In the genomic region with DNA sequence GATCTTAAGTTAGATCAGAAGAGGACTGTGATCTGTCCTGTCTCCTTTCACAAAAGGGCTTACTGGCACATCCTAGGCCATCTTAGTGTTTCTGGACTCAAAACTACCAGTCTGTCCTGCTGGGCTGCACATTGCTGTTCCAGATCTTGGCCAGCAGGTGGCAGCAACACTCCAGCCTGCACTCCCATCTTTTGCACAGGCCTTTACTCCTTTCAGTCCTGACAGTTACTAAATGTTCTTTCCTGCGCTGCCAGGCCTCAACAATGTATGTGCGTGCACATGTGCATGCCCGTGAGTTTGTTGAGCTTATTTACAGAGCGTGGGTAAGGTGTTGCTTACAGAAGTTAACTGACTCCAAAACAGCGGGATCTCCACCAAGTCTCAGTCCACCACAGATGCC, we compare ENCODE assay signal across 9 mouse cellular contexts. TPM values are rescaled to one million over a fixed set of nuclear protein-coding genes. Genes with fewer than 3 reads are reported as not detected.
DNase-seq lines count a peak whose midpoint lies in the region; ATAC-seq lines count a peak whose summit lies in the region.
"Had no signal": no experiment of that assay in that cellular context is flagged by ENCODE, and none has a peak within 500 bp of the region (broad histone marks: within the 10 kb centered on the region; RNA-seq: fewer than 3 reads in every experiment).

No protein-coding gene starts in this region.

- H3K9me3 ChIP-seq in embryonic facial prominence, embryonic 12.5 days = no peaks in the 10 kb centered on the region
- no peaks in the 10 kb centered on the region for H3K9me3 ChIP-seq in heart, embryonic 10.5 days
- H3K9me3 ChIP-seq in liver, embryonic 12.5 days (replicated peaks) = no peaks in the 10 kb centered on the region
- H3K9me3 ChIP-seq in neural tube, embryonic 13.5 days = no peaks in the 10 kb centered on the region
- H3K9me3 ChIP-seq: heart, embryonic 13.5 days had no signal

- peaks cover 16% of the 10 kb centered on the region for H3K36me3 ChIP-seq in embryonic facial prominence, embryonic 12.5 days
- H3K36me3 ChIP-seq in heart, embryonic 10.5 days = peaks cover 7% of the 10 kb centered on the region; the same call in 1 of the 2 replicates
- 0 out of 2 replicates have a peak, but pooled peaks cover 4% of the 10 kb centered on the region for H3K36me3 ChIP-seq in liver, embryonic 12.5 days
- peaks cover 29% of the 10 kb centered on the region for H3K36me3 ChIP-seq in neural tube, embryonic 13.5 days

- H3K4me1 ChIP-seq in embryonic facial prominence, embryonic 12.5 days = peaks cover under 1% of the 10 kb centered on the region; the same call in 1 of the 2 replicates
- peaks cover 2% of the 10 kb centered on the region; the same call in 1 of the 2 replicates for H3K4me1 ChIP-seq in heart, embryonic 10.5 days
- 0 out of 2 replicates have a peak, but pooled peaks cover 3% of the 10 kb centered on the region for H3K4me1 ChIP-seq in liver, embryonic 12.5 days
- H3K4me1 ChIP-seq in neural tube, embryonic 13.5 days (replicated peaks) = peaks cover 4% of the 10 kb centered on the region; the same call in 1 of the 2 replicates

- ATAC-seq in CD4-positive, CD25-positive, alpha-beta regulatory T cell, adult 4 months = peak; percentile 80
- ATAC-seq in embryonic facial prominence, embryonic 12.5 days (ENCODE audit: insufficient number of reproducible peaks, insufficient read depth, low FRiP score, low TSS enrichment) = no peak
- ATAC-seq in liver, embryonic 12.5 days = peak; percentile 31; the same call in 1 of the 2 replicates
- peak; percentile 60 for ATAC-seq in neural tube, embryonic 13.5 days (ENCODE audit: low read depth)

- H3K4me3 ChIP-seq in embryonic facial prominence, embryonic 12.5 days = no peak overlapping the region
- no peak overlapping the region for H3K4me3 ChIP-seq in heart, embryonic 10.5 days
- H3K4me3 ChIP-seq in liver, embryonic 12.5 days = no peak overlapping the region
- no peak overlapping the region for H3K4me3 ChIP-seq in neural tube, embryonic 13.5 days
- H3K4me3 ChIP-seq: heart, embryonic 13.5 days had no signal

- 0 out of 2 replicates have a peak overlapping the region, but pooled peaks have one; percentile 18 for H3K27ac ChIP-seq in embryonic facial prominence, embryonic 12.5 days
- no peak overlapping the region for H3K27ac ChIP-seq in heart, embryonic 10.5 days
- H3K27ac ChIP-seq in liver, embryonic 12.5 days = no peak overlapping the region
- no peak overlapping the region for H3K27ac ChIP-seq in neural tube, embryonic 13.5 days (replicated peaks)
- H3K27ac ChIP-seq: heart, embryonic 13.5 days had no signal

- DNase-seq in adrenal gland, postnatal 36 days = peak; percentile 81 to 83
- peak; percentile 90 for DNase-seq in heart, embryonic 10.5 days (ENCODE audit: low spot score)
- DNase-seq in kidney, postnatal 10 days = peak; percentile 84
- DNase-seq in thymus, adult 18-20 months = peak; percentile 49 to 61

- no peak overlapping the region for H3K4me2 ChIP-seq in embryonic facial prominence, embryonic 12.5 days (replicated peaks)
- H3K4me2 ChIP-seq in liver, embryonic 12.5 days = no peak overlapping the region
- H3K4me2 ChIP-seq in neural tube, embryonic 13.5 days = no peak overlapping the region
- H3K4me2 ChIP-seq: heart, embryonic 13.5 days had no signal

- H3K27me3 ChIP-seq in embryonic facial prominence, embryonic 12.5 days = no peaks in the 10 kb centered on the region
- peaks cover 11% of the 10 kb centered on the region; the same call in 1 of the 2 replicates for H3K27me3 ChIP-seq in heart, embryonic 10.5 days (ENCODE audit: insufficient read depth, poor library complexity, severe bottlenecking)
- H3K27me3 ChIP-seq in liver, embryonic 12.5 days (replicated peaks) = peaks cover 12% of the 10 kb centered on the region
- H3K27me3 ChIP-seq in neural tube, embryonic 13.5 days = peaks cover 7% of the 10 kb centered on the region; the same call in 1 of the 2 replicates

- no peak overlapping the region for H3K9ac ChIP-seq in embryonic facial prominence, embryonic 12.5 days
- H3K9ac ChIP-seq in liver, embryonic 12.5 days = no peak overlapping the region
- H3K9ac ChIP-seq in neural tube, embryonic 13.5 days = no peak overlapping the region
- H3K9ac ChIP-seq: heart, embryonic 13.5 days had no signal

- 34% methylated on average over 5 of the region's 5 CpGs for WGBS in embryonic facial prominence, embryonic 12.5 days
- WGBS in heart, embryonic 10.5 days = 36% methylated on average over 5 of the region's 5 CpGs
- 40% methylated on average over 5 of the region's 5 CpGs for WGBS in liver, embryonic 12.5 days (ENCODE audit: insufficient replicate concordance)
- 38% methylated on average over 5 of the region's 5 CpGs for WGBS in neural tube, embryonic 13.5 days

RNA-seq across cellular contexts. Expression of a gene that starts 6.1 kb away (rescaled TPM):
- 1 to 10 TPM in 1 of 2 experiments, not detected in 1; 1.0 TPM for polyA plus RNA-seq in CD4-positive, CD25-positive, alpha-beta regulatory T cell, adult 4 months (2017; shearing (Covaris generic))
- under 1 TPM; 0.23 to 0.76 TPM for total RNA-seq in adrenal gland, postnatal 36 days (2021)
- 0.37 TPM in 1 of 2 replicates, not detected in the other for polyA plus RNA-seq in embryonic facial prominence, embryonic 12.5 days (2016; fragmentation: Nextera tagmentation; extraction: Ambion mirVana)
- polyA plus RNA-seq in heart, embryonic 10.5 days (2016; fragmentation: Nextera tagmentation; extraction: Ambion mirVana) = 0.15 and 0.34 TPM in 2 replicates
- polyA plus RNA-seq in liver, embryonic 12.5 days (2016; fragmentation: Nextera tagmentation; extraction: Ambion mirVana) = 0.20 TPM in 1 of 2 replicates, not detected in the other
- 0.36 and 0.85 TPM in 2 replicates for polyA plus RNA-seq in neural tube, embryonic 13.5 days (2015; fragmentation: Nextera tagmentation; extraction: Ambion mirVana)

RNA-seq across cellular contexts. Expression of a gene that starts 19.5 kb away (rescaled TPM):
- 10 to 100 TPM in 1 of 2 experiments, 1 to 10 TPM in 1; 8.0 to 11.3 TPM for polyA plus RNA-seq in CD4-positive, CD25-positive, alpha-beta regulatory T cell, adult 4 months (2017; shearing (Covaris generic))
- 10 to 100 TPM; 13.4 to 18.7 TPM for total RNA-seq in adrenal gland, postnatal 36 days (2021)
- 24.5 and 26.5 TPM in 2 replicates for polyA plus RNA-seq in embryonic facial prominence, embryonic 12.5 days (2016; fragmentation: Nextera tagmentation; extraction: Ambion mirVana)
- 21.8 and 26.3 TPM in 2 replicates for polyA plus RNA-seq in heart, embryonic 10.5 days (2016; fragmentation: Nextera tagmentation; extraction: Ambion mirVana)
- polyA plus RNA-seq in liver, embryonic 12.5 days (2016; fragmentation: Nextera tagmentation; extraction: Ambion mirVana) = 14.8 and 16.0 TPM in 2 replicates
- 18.1 and 23.1 TPM in 2 replicates for polyA plus RNA-seq in neural tube, embryonic 13.5 days (2015; fragmentation: Nextera tagmentation; extraction: Ambion mirVana)

RNA-seq across cellular contexts. Expression of a gene that starts 19.8 kb away (rescaled TPM):
- 10 to 100 TPM; 13.9 to 15.0 TPM for polyA plus RNA-seq in CD4-positive, CD25-positive, alpha-beta regulatory T cell, adult 4 months (2017; shearing (Covaris generic))
- total RNA-seq in adrenal gland, postnatal 36 days (2021) = 10 to 100 TPM; 32.0 to 39.7 TPM
- 52.6 TPM in 2 replicates for polyA plus RNA-seq in embryonic facial prominence, embryonic 12.5 days (2016; fragmentation: Nextera tagmentation; extraction: Ambion mirVana)
- polyA plus RNA-seq in heart, embryonic 10.5 days (2016; fragmentation: Nextera tagmentation; extraction: Ambion mirVana) = 56.2 and 60.7 TPM in 2 replicates
- 56.1 and 58.5 TPM in 2 replicates for polyA plus RNA-seq in liver, embryonic 12.5 days (2016; fragmentation: Nextera tagmentation; extraction: Ambion mirVana)
- 40.8 and 43.3 TPM in 2 replicates for polyA plus RNA-seq in neural tube, embryonic 13.5 days (2015; fragmentation: Nextera tagmentation; extraction: Ambion mirVana)

RNA-seq across cellular contexts. Expression of a gene that starts 47.9 kb away (rescaled TPM):
- 1 to 10 TPM; 2.1 to 2.3 TPM for polyA plus RNA-seq in CD4-positive, CD25-positive, alpha-beta regulatory T cell, adult 4 months (2017; shearing (Covaris generic))
- 100 to 1,000 TPM; 128 to 136 TPM for total RNA-seq in adrenal gland, postnatal 36 days (2021)
- 116 and 118 TPM in 2 replicates for polyA plus RNA-seq in embryonic facial prominence, embryonic 12.5 days (2016; fragmentation: Nextera tagmentation; extraction: Ambion mirVana)
- 30.4 and 45.4 TPM in 2 replicates for polyA plus RNA-seq in heart, embryonic 10.5 days (2016; fragmentation: Nextera tagmentation; extraction: Ambion mirVana)
- 21.1 and 21.9 TPM in 2 replicates for polyA plus RNA-seq in liver, embryonic 12.5 days (2016; fragmentation: Nextera tagmentation; extraction: Ambion mirVana)
- 54.6 and 58.9 TPM in 2 replicates for polyA plus RNA-seq in neural tube, embryonic 13.5 days (2015; fragmentation: Nextera tagmentation; extraction: Ambion mirVana)

RNA-seq across cellular contexts. Expression of a gene that starts 53.9 kb away (rescaled TPM):
- polyA plus RNA-seq in CD4-positive, CD25-positive, alpha-beta regulatory T cell, adult 4 months (2017; shearing (Covaris generic)) = 10 to 100 TPM; 12.0 to 17.9 TPM
- 10 to 100 TPM; 27.4 to 27.7 TPM for total RNA-seq in adrenal gland, postnatal 36 days (2021)
- polyA plus RNA-seq in embryonic facial prominence, embryonic 12.5 days (2016; fragmentation: Nextera tagmentation; extraction: Ambion mirVana) = 21.4 TPM in 2 replicates
- 23.0 and 26.6 TPM in 2 replicates for polyA plus RNA-seq in heart, embryonic 10.5 days (2016; fragmentation: Nextera tagmentation; extraction: Ambion mirVana)
- polyA plus RNA-seq in liver, embryonic 12.5 days (2016; fragmentation: Nextera tagmentation; extraction: Ambion mirVana) = 18.0 and 18.3 TPM in 2 replicates
- polyA plus RNA-seq in neural tube, embryonic 13.5 days (2015; fragmentation: Nextera tagmentation; extraction: Ambion mirVana) = 21.0 and 26.8 TPM in 2 replicates
